Mouse (Mus musculus) G1E (cell line): Measurements from ENCODE around the gene Nkx2-5. TPM values are rescaled to one million over a fixed set of nuclear protein-coding genes. Genes with fewer than 3 reads are reported as not detected.

Experiments used
- ATAC-seq: 2 replicates; pipeline ENCODE4 v1.8.0; 2016; ENCODE audit warnings: mild to moderate bottlenecking; ENCODE audit not compliant: insufficient number of reproducible peaks, poor library complexity, low FRiP score, severe bottlenecking; ENCODE audit errors: extremely low read depth
- DNase-seq: peaks from one replicate; pipeline ENCODE4 v3.0.0; 2012; ENCODE audit warnings: low spot score
- H3K27me3 ChIP-seq: 2 replicates; pipeline ENCODE4 v1.6.1; 2012; ENCODE audit warnings: mild to moderate bottlenecking, low read length, inconsistent platforms; ENCODE audit not compliant: insufficient read depth
- H3K36me3 ChIP-seq: replicated peaks from 2 replicates; pipeline ENCODE3; 2012; ENCODE audit warnings: mild to moderate bottlenecking, inconsistent platforms
- H3K4me1 ChIP-seq: 2 replicates; pipeline ENCODE4 v1.6.1; 2012; ENCODE audit warnings: low read depth, low read length, inconsistent platforms, mixed read lengths; ENCODE audit not compliant: insufficient read depth
- H3K4me3 ChIP-seq: 2 replicates; pipeline ENCODE4 v1.5.1; 2012; ENCODE audit warnings: low read depth, mild to moderate bottlenecking, inconsistent platforms, low read length, moderate library complexity, mixed read lengths
- H3K9me3 ChIP-seq: replicated peaks from 2 replicates; pipeline ENCODE4 v1.6.1; 2012; ENCODE audit warnings: inconsistent platforms
- CTCF ChIP-seq: IDR thresholded peaks from 2 replicates; pipeline ENCODE4 v1.5.1; 2012; ENCODE audit warnings: low read depth, low read length, inconsistent platforms, mixed read lengths
- GATA1 ChIP-seq: IDR thresholded peaks from 2 replicates; pipeline ENCODE4 v1.6.1; 2012; ENCODE audit warnings: borderline replicate concordance, low read length, inconsistent platforms, mixed read lengths
- GATA2 ChIP-seq: IDR thresholded peaks from 2 replicates; pipeline ENCODE4 v1.6.1; 2012; ENCODE audit warnings: low read depth, low read length, inconsistent platforms, borderline replicate concordance
- POLR2AphosphoS5 ChIP-seq: IDR thresholded peaks from 2 replicates; pipeline ENCODE4 v1.6.1; 2012; ENCODE audit warnings: low read depth, low read length, inconsistent platforms; ENCODE audit not compliant: insufficient replicate concordance
- TAL1 ChIP-seq: conservative IDR thresholded peaks from 2 replicates; pipeline ENCODE4 v1.6.1; 2012; ENCODE audit warnings: low read depth, low read length, inconsistent platforms, mixed read lengths
- polyA plus RNA-seq: library from polyadenylated mRNA; stranded (reverse); fragments of >175 nt; gene quantifications from 2 replicates; pipeline ENCODE4 v1.2.3, GENCODE M21; 2012
- total RNA-seq, 2 experiments: library from RNA; stranded (forward) in 1 of 2; stranded (reverse) in 1 of 2; fragments of 200-1000 nt in 1 of 2; fragments of >200 nt in 1 of 2; fragmentation: Nextera tagmentation in 1 of 2; gene quantifications; 2 replicates each; pipeline ENCODE4 v1.2.3; 2014 to 2017

Gene Nkx2-5
- total and polyA plus RNA-seq, 3 experiments, result not detected

- Histone ChIP-seq H3K9me3 (no peaks in the 10 kb centered on the region), H3K27me3 (peaks cover 53% of the 10 kb centered on the region), H3K4me3 (no peak overlapping the region), H3K4me1 (no peaks in the 10 kb centered on the region), H3K36me3 (no peaks in the 10 kb centered on the region)
- DNase-seq (no peak), ATAC-seq (no peak)
- no peak for TF ChIP-seq TAL1
- no peak for TF ChIP-seq CTCF
Measured at GRCm38 (mm10) chr17:26849106-26849745, 4.4 kb upstream of the Nkx2-5 start.

GRCm38 (mm10) chr17:26848236-26848635 lies 3.4 kb upstream of the Nkx2-5 start:
- Histone ChIP-seq H3K27me3 (peaks cover 51% of the 10 kb centered on the region), H3K4me1 (no peaks in the 10 kb centered on the region), H3K36me3 (no peaks in the 10 kb centered on the region), H3K4me3 (no peak overlapping the region), H3K9me3 (no peaks in the 10 kb centered on the region)
- no peak for TF ChIP-seq POLR2AphosphoS5
- no peak for TF ChIP-seq GATA2
- no peak for TF ChIP-seq CTCF
- no peak for TF ChIP-seq GATA1
- no peak for TF ChIP-seq TAL1
- ATAC-seq, result no peak
- DNase-seq, result no peak

GRCm38 (mm10) chr17:26847801-26848200 lies 3.0 kb upstream of the Nkx2-5 start:
- no peaks in the 10 kb centered on the region for H3K4me1 ChIP-seq
- no peaks in the 10 kb centered on the region for H3K9me3 ChIP-seq
- no peaks in the 10 kb centered on the region for H3K36me3 ChIP-seq
- TF ChIP-seq TAL1 (no peak), GATA2 (no peak), POLR2AphosphoS5 (no peak), GATA1 (no peak), CTCF (no peak)
- H3K4me3 ChIP-seq, result no peak overlapping the region
- DNase-seq (no peak), ATAC-seq (no peak)
- H3K27me3 ChIP-seq, result peaks cover 51% of the 10 kb centered on the region

DNA sequence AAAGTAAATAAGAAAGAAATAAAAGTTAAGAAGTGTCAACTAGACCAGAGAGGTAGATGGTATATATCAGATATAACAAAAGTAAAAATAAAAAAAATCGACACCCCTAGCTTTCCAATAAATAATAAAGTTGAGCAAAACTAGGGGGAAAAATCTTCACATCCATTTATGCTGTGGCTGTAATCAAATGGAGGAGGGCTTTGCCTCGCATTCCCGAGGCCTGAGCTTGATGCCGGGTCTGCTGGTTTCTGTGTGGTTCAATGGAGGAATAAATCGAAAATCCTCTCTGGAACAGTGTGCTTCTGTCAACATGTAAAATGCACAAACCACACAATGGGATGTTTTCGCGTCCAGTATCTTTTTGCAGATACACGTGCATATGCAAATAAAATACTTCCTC lies 1.6 kb upstream of the Nkx2-5 start:
- Histone ChIP-seq H3K9me3 (no peaks in the 10 kb centered on the region), H3K4me1 (no peaks in the 10 kb centered on the region), H3K4me3 (no peak overlapping the region), H3K36me3 (no peaks in the 10 kb centered on the region), H3K27me3 (peaks cover 44% of the 10 kb centered on the region)
- DNase-seq (no peak), ATAC-seq (no peak)
- TF ChIP-seq GATA1 (no peak), CTCF (no peak), GATA2 (no peak), TAL1 (no peak), POLR2AphosphoS5 (no peak)

DNA sequence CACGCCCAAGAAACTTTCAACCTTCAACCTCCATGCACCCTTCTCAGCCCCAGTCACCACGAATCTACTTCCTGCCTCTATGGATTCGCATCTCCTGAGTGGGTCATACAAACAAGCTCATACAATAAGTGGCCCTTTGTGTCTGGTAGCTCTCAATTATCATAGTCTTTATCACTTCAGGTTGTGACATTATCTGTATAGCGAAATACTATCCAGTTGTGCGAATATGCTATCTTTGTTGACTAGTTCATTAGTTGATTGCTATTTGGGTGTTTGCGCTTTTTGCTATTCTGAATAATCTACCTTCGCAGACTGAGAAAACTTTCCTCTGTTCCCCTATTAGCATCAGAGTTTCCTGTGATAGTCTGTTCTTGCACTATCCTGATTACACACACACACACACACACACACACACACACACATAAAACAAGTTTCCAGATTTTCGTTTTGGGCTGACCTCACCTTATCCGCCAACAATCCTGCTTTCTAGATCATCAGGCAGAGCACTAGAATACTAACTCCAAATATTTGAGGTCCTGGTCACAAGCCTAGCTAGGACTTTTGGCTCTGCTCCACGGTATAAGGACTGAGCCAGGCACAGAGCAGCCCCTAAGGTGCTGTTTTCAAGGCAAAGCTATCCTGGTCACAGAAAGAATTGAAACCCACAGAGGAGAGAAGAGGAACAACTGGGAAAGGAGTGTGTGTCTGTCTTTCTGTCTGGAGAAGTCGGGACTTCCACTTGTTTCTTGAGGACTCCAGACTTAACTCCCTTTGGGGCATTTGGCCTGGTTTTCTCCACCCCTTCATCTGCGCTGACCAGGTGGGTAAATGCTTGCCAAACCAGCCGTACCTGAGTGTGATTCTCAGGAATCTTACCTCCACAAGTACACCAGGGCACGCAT lies 591 bp upstream of the Nkx2-5 start:
- peaks cover 4% of the 10 kb centered on the region for H3K9me3 ChIP-seq
- H3K36me3 ChIP-seq, result no peaks in the 10 kb centered on the region
- ATAC-seq (no peak), DNase-seq (no peak)
- TF ChIP-seq TAL1 (no peak), CTCF (no peak), POLR2AphosphoS5 (no peak), GATA1 (no peak), GATA2 (no peak)
- H3K27me3 ChIP-seq, result peaks cover 41% of the 10 kb centered on the region
- no peaks in the 10 kb centered on the region for H3K4me1 ChIP-seq
- no peak overlapping the region for H3K4me3 ChIP-seq

GRCm38 (mm10) chr17:26844371-26844851 lies 398 bp downstream of the Nkx2-5 start:
- H3K4me1 ChIP-seq, result no peaks in the 10 kb centered on the region

More at GRCm38 (mm10) chr17:26844371-26844851, 398 bp downstream of the Nkx2-5 start:
- H3K9me3 ChIP-seq, result peaks cover 6% of the 10 kb centered on the region
- no peaks in the 10 kb centered on the region for H3K36me3 ChIP-seq
- DNase-seq, result no peak
- no peak for TF ChIP-seq POLR2AphosphoS5
- TF ChIP-seq GATA1, result no peak
- TF ChIP-seq CTCF, result no peak
- no peak for TF ChIP-seq TAL1
- no peak for TF ChIP-seq GATA2
- no peak for ATAC-seq
- H3K27me3 ChIP-seq, result peaks cover 31% of the 10 kb centered on the region
- no peak overlapping the region for H3K4me3 ChIP-seq
